Mouse (Mus musculus) R1 (cell line): ENCODE measurements around the gene Sugt1.

Experiments
- DNase-seq: peaks from one replicate; pipeline ENCODE4 v3.0.0-alpha.2; 2018; ENCODE audit warnings: low read depth, low spot score

Sugt1 gene

GRCm38 (mm10) chr14:79587139-79587851 is at the start of gene Sugt1:
TSS of gene Sugt1 (plus strand) at chr14:79587691.
- DNase-seq = peak; percentile 98

DNA sequence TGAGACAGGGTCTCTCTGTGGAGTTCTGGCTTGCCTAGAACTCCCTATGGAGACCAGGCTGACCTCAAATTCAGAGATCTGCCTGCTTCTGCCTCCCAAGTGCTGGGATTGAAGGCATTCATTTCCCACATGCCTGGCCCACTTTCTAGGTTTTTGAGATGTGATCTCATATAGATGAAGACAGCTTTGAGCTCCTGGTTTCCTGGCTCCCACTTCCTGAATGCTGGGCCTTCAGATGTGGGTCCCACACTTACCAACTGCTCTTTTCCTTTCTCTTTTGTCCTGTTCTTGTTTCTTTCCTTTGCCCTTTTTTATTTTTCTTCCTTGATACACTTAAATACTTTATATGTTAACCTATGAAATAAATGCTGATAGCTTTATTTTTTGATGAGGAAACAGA is 49.6 kb upstream of the Sugt1 start:
- DNase-seq = no peak

GRCm38 (mm10) chr14:79541606-79542005 is 45.9 kb upstream of the Sugt1 start:
- no peak for DNase-seq

DNA sequence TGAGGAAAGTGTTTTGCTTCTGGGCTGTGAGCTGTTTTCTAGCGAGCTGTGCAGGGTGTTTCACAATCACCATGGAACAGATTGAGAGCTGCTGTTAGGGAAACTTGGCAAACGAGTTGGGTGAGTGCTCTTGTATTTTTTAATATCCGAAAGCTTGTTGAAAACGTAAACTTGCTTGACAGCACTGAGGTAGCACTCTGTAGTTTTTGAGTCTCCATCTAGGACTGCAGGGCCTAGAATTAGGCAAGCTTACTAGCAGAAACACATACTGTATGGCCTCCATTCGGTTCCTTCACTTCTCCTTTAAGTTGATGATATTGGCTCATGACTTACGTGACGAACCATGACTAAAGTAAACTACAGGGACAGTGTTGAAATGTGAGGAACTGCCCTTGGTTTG is 38.1 kb upstream of the Sugt1 start:
- no peak for DNase-seq

- no peak for DNase-seq
These were observed 35.6 kb upstream of the Sugt1 start for GRCm38 (mm10) chr14:79551929-79552328.

DNA sequence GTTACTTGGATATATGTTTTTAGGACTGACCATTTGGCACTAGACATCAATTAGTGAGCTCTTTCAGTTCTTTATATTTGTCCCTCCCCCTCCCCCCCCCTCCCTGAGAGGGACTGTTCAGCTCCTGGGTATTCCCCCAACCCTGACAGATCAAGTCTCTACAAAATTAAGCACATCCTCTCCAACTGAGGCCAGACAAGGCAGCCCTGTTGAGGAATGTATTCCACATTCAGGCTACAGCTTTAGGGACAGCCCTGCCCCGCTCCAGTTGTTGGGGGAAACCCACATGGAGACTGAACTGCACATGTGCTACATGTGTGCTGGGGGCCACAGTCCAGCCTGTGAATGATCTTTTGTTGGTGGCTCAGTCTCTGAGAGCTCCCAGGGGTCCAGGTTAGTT is 34.6 kb upstream of the Sugt1 start:
- DNase-seq = no peak

GRCm38 (mm10) chr14:79557796-79558195 is 29.7 kb upstream of the Sugt1 start:
- DNase-seq = no peak

GRCm38 (mm10) chr14:79562745-79563144 is 24.7 kb upstream of the Sugt1 start:
- DNase-seq = peak; percentile 90

GRCm38 (mm10) chr14:79564784-79565183 is 22.7 kb upstream of the Sugt1 start:
- peak; percentile 88 for DNase-seq

- DNase-seq = peak; percentile 52
These were observed 13.9 kb upstream of the Sugt1 start for GRCm38 (mm10) chr14:79573482-79574191.

GRCm38 (mm10) chr14:79574361-79574760 is 13.1 kb upstream of the Sugt1 start:
- DNase-seq = no peak

DNA sequence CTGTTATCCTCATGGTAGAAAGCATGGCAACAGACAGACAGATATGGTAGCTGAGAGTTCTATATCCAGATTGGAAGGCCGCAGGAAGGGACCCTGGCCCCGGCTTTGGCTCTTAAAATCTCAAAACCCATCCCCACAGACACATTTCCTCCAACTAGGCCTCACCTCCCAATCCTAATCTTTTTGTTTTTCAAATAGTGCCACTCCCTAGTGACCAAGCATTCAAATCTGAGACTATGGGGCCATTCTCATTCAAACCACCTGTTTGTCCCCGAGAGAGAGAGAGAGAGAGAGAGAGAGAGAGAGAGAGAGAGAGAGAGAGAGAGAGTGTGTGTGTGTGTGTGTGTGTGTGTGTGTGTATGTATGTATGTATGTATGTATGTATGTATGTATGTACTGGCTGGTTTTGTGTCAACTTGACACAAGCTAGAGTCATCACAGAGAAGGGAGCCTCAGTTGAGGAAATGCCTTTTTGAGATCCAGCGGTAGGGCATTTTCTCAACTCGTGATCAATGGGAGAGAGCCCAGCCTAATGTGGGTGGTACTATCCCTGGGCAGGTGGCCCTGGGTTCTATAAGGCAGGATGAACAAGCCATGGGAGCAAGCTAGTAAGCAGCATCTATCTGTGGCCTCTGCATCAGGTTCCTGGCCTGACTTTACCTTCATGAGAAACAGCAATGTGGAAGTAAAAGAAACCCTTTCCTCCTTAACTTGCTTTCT is 3.8 kb upstream of the Sugt1 start:
- DNase-seq = peak; percentile 94

- DNase-seq = no peak
These were observed 872 bp upstream of the Sugt1 start for GRCm38 (mm10) chr14:79586499-79587138.

DNA sequence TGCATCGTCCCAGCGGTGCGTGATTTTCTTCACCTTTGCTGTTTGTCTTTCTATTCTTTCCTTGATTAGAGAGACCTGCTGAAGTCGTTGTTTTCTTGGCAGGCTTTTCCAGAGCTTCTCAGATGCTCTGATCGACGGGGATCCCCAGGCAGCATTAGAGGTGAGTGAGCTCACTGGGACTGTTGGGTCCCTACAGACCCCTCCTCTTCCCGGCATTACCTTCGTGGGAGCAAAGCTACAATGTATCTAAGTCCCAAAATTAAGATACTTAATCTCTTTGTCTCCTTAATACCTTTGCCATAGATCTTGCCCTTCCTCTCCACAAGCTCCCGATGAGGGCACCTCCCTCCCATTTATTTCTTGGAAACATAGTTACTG is 350 bp downstream of the Sugt1 start:
- no peak for DNase-seq

- DNase-seq = peak; percentile 62
These were observed 1.1 kb downstream of the Sugt1 start for GRCm38 (mm10) chr14:79588534-79588951.

DNA sequence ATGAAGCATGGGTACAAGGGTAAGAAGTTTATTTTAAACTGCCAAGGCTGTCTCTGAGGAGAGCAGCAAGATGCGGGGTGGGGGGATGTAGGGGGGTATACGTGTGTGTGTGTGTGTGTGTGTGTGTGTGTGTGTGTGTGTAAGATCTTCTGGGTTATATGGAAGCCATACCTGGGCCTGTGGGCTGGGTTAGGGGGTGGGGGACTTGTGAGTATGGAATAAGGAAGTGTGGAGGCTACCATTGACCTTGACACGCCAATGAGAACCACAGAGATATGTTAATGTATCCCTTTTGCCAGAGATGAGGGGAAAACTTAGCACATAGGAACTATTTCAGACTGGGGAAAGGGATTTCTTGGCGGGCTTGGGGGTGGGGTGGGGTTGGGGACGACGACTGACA is 1.9 kb downstream of the Sugt1 start:
- peak; percentile 38 for DNase-seq

DNA sequence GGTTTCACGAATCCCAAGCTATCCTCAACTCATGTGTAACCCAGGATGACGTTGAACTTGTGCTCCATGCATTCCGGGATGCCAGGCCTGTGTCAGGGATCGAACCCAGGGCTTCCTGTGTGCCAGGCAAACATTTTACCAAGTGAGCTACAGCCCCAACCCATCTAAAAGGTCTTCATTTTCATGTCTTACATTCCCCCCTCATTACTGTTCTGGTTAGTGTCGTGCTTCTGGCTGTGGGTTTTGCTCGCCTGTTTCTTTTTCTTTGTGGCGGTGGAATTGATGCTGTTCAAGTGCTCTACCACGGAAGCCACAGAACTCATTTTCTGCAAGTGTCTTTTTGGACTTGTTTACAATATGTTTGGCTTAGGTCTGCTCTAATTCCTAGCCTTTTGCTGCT is 3.4 kb downstream of the Sugt1 start:
- no peak for DNase-seq

GRCm38 (mm10) chr14:79591611-79592010 is 4.1 kb downstream of the Sugt1 start:
- DNase-seq = peak; percentile 54

- DNase-seq = no peak
These were observed 6.6 kb downstream of the Sugt1 start for GRCm38 (mm10) chr14:79594069-79594468.

- DNase-seq = no peak
These were observed 9.1 kb downstream of the Sugt1 start for GRCm38 (mm10) chr14:79596602-79597001.

- DNase-seq = no peak
These were observed 18.4 kb downstream of the Sugt1 start for GRCm38 (mm10) chr14:79605881-79606280.

- no peak for DNase-seq
These were observed 18.9 kb downstream of the Sugt1 start for GRCm38 (mm10) chr14:79606392-79606791.
